Mouse (Mus musculus): ENCODE measurements around the gene Mtmr2.
"Not testable (repeated sequence)": the region's sequence is repeated elsewhere in the genome, so short reads cannot be mapped to it uniquely, and the experiment has no call there.

Mtmr2 gene

GRCm38 (mm10) chr9:13748404-13748797 is at the start of gene Mtmr2:
TSS of gene Mtmr2 (plus strand) at chr9:13748410.
- DNase-seq: no peak

GRCm38 (mm10) chr9:13699061-13699780 is 49.0 kb upstream of the Mtmr2 start:
- no peak for DNase-seq

GRCm38 (mm10) chr9:13699781-13700116 is 48.5 kb upstream of the Mtmr2 start:
- no peak for DNase-seq

GRCm38 (mm10) chr9:13701773-13702172 is 46.4 kb upstream of the Mtmr2 start:
- no peak for DNase-seq

- no peak for DNase-seq
These were observed 45.1 kb upstream of the Mtmr2 start for GRCm38 (mm10) chr9:13703100-13703499.

GRCm38 (mm10) chr9:13704917-13705316 is 43.3 kb upstream of the Mtmr2 start:
- no peak for DNase-seq

GRCm38 (mm10) chr9:13707066-13707555 is 41.1 kb upstream of the Mtmr2 start:
- DNase-seq: no peak

- no peak for DNase-seq
These were observed 38.8 kb upstream of the Mtmr2 start for GRCm38 (mm10) chr9:13709436-13709835.

GRCm38 (mm10) chr9:13715891-13716290 is 32.3 kb upstream of the Mtmr2 start:
- not testable (repeated sequence) for DNase-seq

GRCm38 (mm10) chr9:13716316-13717099 is 31.7 kb upstream of the Mtmr2 start:
- DNase-seq: peak; percentile 75

- peak; percentile 96 for DNase-seq
These were observed 826 bp downstream of the Mtmr2 start for GRCm38 (mm10) chr9:13748798-13749674.

- DNase-seq: no peak
These were observed 1.4 kb downstream of the Mtmr2 start for GRCm38 (mm10) chr9:13749675-13749998.

GRCm38 (mm10) chr9:13752543-13752942 is 4.3 kb downstream of the Mtmr2 start:
- no peak for DNase-seq

GRCm38 (mm10) chr9:13760430-13760829 is 12.2 kb downstream of the Mtmr2 start:
- DNase-seq: no peak

- DNase-seq: no peak
These were observed 17.4 kb downstream of the Mtmr2 start for GRCm38 (mm10) chr9:13765624-13766023.

- DNase-seq: peak; percentile 44
These were observed 18.4 kb downstream of the Mtmr2 start for GRCm38 (mm10) chr9:13766570-13766969.

- no peak for DNase-seq
These were observed 26.5 kb downstream of the Mtmr2 start for GRCm38 (mm10) chr9:13774732-13775131.

GRCm38 (mm10) chr9:13781985-13782384 is 33.8 kb downstream of the Mtmr2 start:
- DNase-seq: no peak

GRCm38 (mm10) chr9:13790864-13791263 is 42.7 kb downstream of the Mtmr2 start:
- DNase-seq: not testable (repeated sequence)

GRCm38 (mm10) chr9:13794302-13794701 is 46.1 kb downstream of the Mtmr2 start:
- no peak for DNase-seq

GRCm38 (mm10) chr9:13794756-13795155 is 46.5 kb downstream of the Mtmr2 start:
- DNase-seq: no peak

GRCm38 (mm10) chr9:13804480-13804879 is 56.3 kb downstream of the Mtmr2 start:
- DNase-seq: no peak

- no peak for DNase-seq
These were observed 58.6 kb downstream of the Mtmr2 start for GRCm38 (mm10) chr9:13806854-13807253.
